Mouse (Mus musculus) thymus, adult 2 months (tissue): Measurements from ENCODE around the gene Prkcz. TPM values are rescaled to one million over a fixed set of nuclear protein-coding genes. Genes with fewer than 3 reads are reported as not detected.
A peak's percentile ranks its signal among the peaks of the same experiment; 100 is the strongest.

Source experiments
- DNase-seq: peaks from one replicate; pipeline ENCODE4 v3.0.0; 2021
- H3K27ac ChIP-seq: fragments of 200-500 bp; 2 replicates; pipeline ENCODE4 v1.5.1; 2012; ENCODE audit warnings: low read length, control low read depth; ENCODE audit not compliant: control insufficient read depth, insufficient read depth
- H3K27me3 ChIP-seq: fragments of 200-500 bp; 2 replicates; pipeline ENCODE4 v1.6.1; 2012; ENCODE audit warnings: mild to moderate bottlenecking, low read length, moderate library complexity, mixed read lengths; ENCODE audit not compliant: control insufficient read depth, insufficient read depth
- H3K36me3 ChIP-seq: fragments of 200-500 bp; 2 replicates; pipeline ENCODE4 v1.6.1; 2012; ENCODE audit warnings: mild to moderate bottlenecking, low read length, moderate library complexity; ENCODE audit not compliant: control insufficient read depth, insufficient read depth
- H3K4me1 ChIP-seq: fragments of 200-500 bp; replicated peaks from 2 replicates; pipeline ENCODE4 v1.6.1; 2012; ENCODE audit warnings: low read length; ENCODE audit not compliant: control insufficient read depth, insufficient read depth
- H3K4me3 ChIP-seq: fragments of 200-500 bp; 2 replicates; pipeline ENCODE4 v1.5.1; 2012; ENCODE audit warnings: mild to moderate bottlenecking, low read length, control low read depth, moderate library complexity; ENCODE audit not compliant: control insufficient read depth, insufficient read depth
- CTCF ChIP-seq: fragments of 200-500 bp; IDR thresholded peaks from 2 replicates; pipeline ENCODE4 v1.5.1; 2012; ENCODE audit warnings: mild to moderate bottlenecking, control low read depth, low read length, moderate library complexity, borderline replicate concordance; ENCODE audit not compliant: control insufficient read depth, poor library complexity, insufficient read depth; ENCODE audit errors: extremely low read depth
- POLR2A ChIP-seq: fragments of 200-500 bp; IDR thresholded peaks from 2 replicates; pipeline ENCODE4 v1.6.1; 2012; ENCODE audit warnings: mild to moderate bottlenecking, low read length, control low read depth, moderate library complexity; ENCODE audit not compliant: control insufficient read depth, poor library complexity, insufficient read depth; ENCODE audit errors: extremely low read depth
- WGBS: fragments of 180-500 bp; shearing (Covaris S2); methylation state at CpG from one replicate; pipeline ENCODE4 v1.1.7; 2018; 5-methylcytosine and 5-hydroxymethylcytosine counted together
- polyA plus RNA-seq: library from polyadenylated mRNA; depleted of rRNA; stranded (reverse); fragments of >200 nt; gene quantifications from 2 replicates; pipeline ENCODE4 v1.2.3, GENCODE M21; 2012

The Prkcz gene
- polyA plus RNA-seq, 1 experiment = 8.5 TPM

DNA sequence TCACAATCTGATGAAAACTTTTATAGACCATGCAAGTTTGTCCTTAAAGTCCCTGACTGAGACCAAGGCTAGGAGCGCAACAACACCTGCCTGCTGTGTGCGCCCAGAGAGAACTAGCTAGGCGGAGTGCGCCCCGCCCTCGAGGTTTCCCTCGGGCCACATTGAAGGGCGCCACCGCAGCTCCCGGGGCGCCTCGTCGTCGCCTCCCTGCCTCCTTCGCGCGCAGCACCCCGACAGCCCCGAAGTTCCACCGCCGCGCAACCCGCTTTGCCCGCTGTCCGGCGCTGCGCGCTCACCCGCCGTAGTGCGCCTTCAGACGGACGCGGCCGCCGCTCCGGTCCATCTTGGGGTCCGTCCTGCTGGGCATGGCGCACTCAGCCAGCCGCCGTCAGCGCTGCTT, 305 bp downstream of the Prkcz start:
- peak; percentile 66 for DNase-seq
- 0 out of 2 replicates have a peak, but pooled peaks have one; percentile 14 for TF ChIP-seq CTCF
- no peak for TF ChIP-seq POLR2A
- 2% methylated on average over 42 of the region's 42 CpGs for WGBS
- Histone ChIP-seq H3K4me1 (peaks cover 4% of the 10 kb centered on the region), H3K27me3 (peaks cover 4% of the 10 kb centered on the region), H3K27ac (no peak overlapping the region), H3K4me3 (peak overlapping the region; percentile 63), H3K36me3 (no peaks in the 10 kb centered on the region)

DNA sequence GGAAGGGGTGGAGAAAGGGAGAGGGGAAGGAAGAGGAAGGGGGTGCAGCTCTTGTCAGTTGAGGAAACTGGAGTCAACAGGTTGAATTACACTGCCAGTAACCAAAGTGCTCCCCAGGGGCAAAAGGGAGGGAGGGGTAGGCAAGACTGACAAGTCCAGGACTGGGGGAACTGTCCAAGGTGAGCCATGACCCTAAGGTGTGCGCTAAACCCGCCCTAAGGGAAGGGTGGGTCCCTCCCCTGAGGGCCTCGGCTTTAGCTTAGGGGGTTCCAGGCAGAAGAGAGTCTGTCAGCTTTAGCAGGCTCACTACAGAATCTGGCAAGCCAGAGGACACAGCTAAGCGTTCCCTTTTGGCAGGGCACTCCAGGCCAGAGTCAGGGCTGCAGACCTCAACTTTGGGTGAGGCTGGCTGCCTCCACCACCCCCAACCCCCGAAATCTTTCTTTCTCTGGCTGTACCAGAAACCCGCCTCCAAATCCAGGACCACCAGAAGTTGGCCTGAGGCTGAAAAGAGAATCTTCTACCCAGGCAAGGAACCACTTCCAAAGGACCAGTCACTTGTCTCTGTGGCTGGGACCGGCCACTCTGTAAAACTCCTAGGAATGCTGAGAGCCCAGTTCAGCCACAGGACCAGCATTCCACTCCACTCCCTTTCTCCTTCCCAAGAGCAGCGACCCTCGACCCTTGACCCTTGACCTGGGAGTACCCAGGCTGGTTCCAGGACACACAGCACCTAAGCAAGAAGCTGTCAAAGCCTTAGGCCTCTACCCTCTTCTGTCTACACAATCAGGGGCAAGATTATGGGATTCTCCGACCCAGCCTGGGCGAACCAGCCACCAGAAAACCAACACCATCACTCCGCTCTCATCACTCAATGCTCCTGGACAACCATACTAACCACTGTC, 1.3 kb downstream of the Prkcz start:
- WGBS = 58% methylated on average over 12 of the region's 12 CpGs
- no peak for DNase-seq
- Histone ChIP-seq H3K36me3 (no peaks in the 10 kb centered on the region), H3K4me3 (no peak overlapping the region), H3K27me3 (peaks cover 4% of the 10 kb centered on the region), H3K27ac (no peak overlapping the region), H3K4me1 (peaks cover 4% of the 10 kb centered on the region)
- no peak for TF ChIP-seq POLR2A
- no peak for TF ChIP-seq CTCF

DNA sequence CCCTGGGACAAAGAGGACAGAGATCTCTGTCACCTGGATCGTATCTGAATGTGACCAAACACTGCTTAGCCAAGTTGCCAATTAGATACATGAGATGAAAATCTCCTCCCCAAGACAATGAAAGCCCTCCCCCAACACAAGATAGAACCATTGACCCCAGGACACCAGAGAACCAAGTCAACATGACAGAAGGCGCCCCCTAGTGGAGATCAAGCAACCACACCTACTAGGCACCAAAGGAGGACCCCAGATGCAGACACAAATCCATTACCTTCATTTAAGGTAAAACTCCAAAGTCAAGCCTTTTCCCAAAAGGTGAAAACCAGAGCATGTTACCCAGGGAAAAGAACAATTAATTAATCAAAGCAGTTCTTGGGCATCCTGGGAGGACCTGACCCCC, 3.6 kb downstream of the Prkcz start:
- H3K4me1 ChIP-seq = peaks cover 22% of the 10 kb centered on the region
- peaks cover 4% of the 10 kb centered on the region for H3K27me3 ChIP-seq
- no peak overlapping the region for H3K27ac ChIP-seq
- H3K36me3 ChIP-seq = no peaks in the 10 kb centered on the region
- H3K4me3 ChIP-seq = no peak overlapping the region
- DNase-seq = no peak
- TF ChIP-seq POLR2A (no peak), CTCF (no peak)
- WGBS = 52% methylated on average over 2 of the region's 2 CpGs

DNA sequence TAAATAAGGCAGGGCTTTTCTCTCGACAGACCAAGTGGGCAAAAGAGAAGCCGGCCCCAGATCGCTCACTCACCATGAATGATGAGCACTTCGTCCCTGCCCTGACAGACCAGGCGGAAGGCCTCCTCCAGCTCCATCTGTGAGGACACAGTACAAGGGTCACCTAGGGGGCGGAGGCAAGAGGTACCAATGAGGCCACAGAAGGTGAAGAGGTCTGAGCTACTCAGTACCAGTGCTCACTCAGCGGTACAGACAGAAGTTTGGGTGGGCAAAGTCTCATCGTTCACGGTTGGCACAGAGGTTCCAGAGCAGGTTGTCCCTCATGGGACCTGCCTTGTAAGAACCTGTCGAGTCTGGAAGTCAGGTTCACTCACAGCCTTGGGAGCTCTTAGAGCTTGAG, 4.8 kb downstream of the Prkcz start:
- peaks cover 27% of the 10 kb centered on the region for H3K4me1 ChIP-seq
- H3K27ac ChIP-seq = no peak overlapping the region
- no peaks in the 10 kb centered on the region for H3K36me3 ChIP-seq
- no peak for DNase-seq
- no peaks in the 10 kb centered on the region; the same call in 1 of the 2 replicates for H3K27me3 ChIP-seq
- H3K4me3 ChIP-seq = no peak overlapping the region
- no peak for TF ChIP-seq POLR2A
- no peak for TF ChIP-seq CTCF
- WGBS = 89% methylated on average over 10 of the region's 10 CpGs

DNA sequence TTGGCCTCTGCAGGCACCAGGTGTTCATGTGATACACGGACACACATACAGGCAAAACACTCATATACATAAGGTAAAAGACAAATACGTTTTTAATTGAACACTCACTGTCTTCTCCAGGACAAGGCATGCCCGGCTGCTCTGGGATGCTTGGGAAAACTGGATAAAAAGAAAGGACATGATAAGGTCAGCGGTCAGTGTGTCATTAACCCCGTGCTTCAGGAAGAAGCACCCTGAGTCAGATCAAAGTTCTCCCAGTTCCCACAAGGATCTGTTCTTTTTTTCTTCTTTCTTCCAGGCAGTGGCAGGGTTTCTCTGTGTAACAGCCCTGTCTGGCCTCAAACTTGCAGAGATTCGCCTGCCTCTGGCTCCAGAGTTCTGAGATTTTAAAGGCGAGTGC, 6.6 kb downstream of the Prkcz start:
- TF ChIP-seq CTCF (no peak), POLR2A (no peak)
- WGBS = 57% methylated on average over 7 of the region's 7 CpGs
- DNase-seq = no peak
- Histone ChIP-seq H3K4me1 (peaks cover 27% of the 10 kb centered on the region), H3K4me3 (no peak overlapping the region), H3K27me3 (no peaks in the 10 kb centered on the region; the same call in 1 of the 2 replicates), H3K27ac (no peak overlapping the region), H3K36me3 (no peaks in the 10 kb centered on the region)

DNA sequence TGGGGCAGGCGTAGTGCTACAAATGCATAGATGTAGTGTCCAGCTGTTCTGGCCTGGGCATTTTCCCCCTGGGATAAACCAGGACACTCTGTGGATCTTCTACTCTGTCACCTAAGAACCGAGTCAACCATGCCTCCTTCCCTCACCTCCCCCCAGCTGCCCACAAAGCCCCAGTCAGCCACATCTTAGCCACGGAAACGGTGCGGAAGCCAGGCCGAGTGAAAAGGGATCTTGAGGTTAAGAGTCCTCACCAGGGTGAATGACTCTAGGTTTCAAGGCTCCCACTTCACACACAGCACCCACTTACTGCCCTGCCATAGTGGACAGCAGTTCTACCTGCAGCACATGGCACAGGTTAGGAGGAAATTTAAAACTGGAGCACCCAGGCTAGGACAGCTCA, 7.1 kb downstream of the Prkcz start:
- no peaks in the 10 kb centered on the region for H3K36me3 ChIP-seq
- H3K4me3 ChIP-seq = no peak overlapping the region
- WGBS = 21% methylated on average over 6 of the region's 6 CpGs
- peaks cover 27% of the 10 kb centered on the region for H3K4me1 ChIP-seq
- H3K27ac ChIP-seq = no peak overlapping the region
- TF ChIP-seq CTCF (no peak), POLR2A (no peak)
- peak; percentile 37 for DNase-seq
- no peaks in the 10 kb centered on the region for H3K27me3 ChIP-seq
